Mouse (Mus musculus) hindbrain, embryonic 14.5 days (tissue): ENCODE results near the gene Kcnd3. TPM values are rescaled to one million over a fixed set of nuclear protein-coding genes. Genes with fewer than 3 reads are reported as not detected.
A peak's percentile ranks its signal among the peaks of the same experiment; 100 is the strongest.

ENCODE experiments used
- ATAC-seq: fragments of 200-750 bp; cut with Nextera tagmentation; 2 replicates; pipeline ENCODE4 v1.8.0; 2017; ENCODE audit warnings: moderate number of reproducible peaks, mild to moderate bottlenecking, moderate TSS enrichment, moderate library complexity; ENCODE audit not compliant: low FRiP score
- DNase-seq: peaks from one replicate; pipeline ENCODE4 v3.0.0-alpha.2; 2015; ENCODE audit warnings: low spot score
- H3K27ac ChIP-seq: fragments of 300-500 bp; sonication (generic); 2 replicates; pipeline ENCODE4 v1.5.1; 2014; ENCODE audit warnings: mild to moderate bottlenecking, moderate library complexity
- H3K27me3 ChIP-seq: fragments of 300-500 bp; sonication (generic); 2 replicates; pipeline ENCODE4 v1.6.1; 2014; ENCODE audit warnings: mild to moderate bottlenecking, low read length, mixed read lengths; ENCODE audit not compliant: control insufficient read depth, insufficient read depth
- H3K36me3 ChIP-seq: fragments of 300-500 bp; sonication (generic); replicated peaks from 2 replicates; pipeline ENCODE4 v1.6.1; 2014; ENCODE audit not compliant: control insufficient read depth, insufficient read depth
- H3K4me1 ChIP-seq: fragments of 300-500 bp; sonication (generic); replicated peaks from 2 replicates; pipeline ENCODE4 v1.6.1; 2014; ENCODE audit warnings: antibody characterized with exemption, low read length, mixed read lengths; ENCODE audit not compliant: control insufficient read depth, insufficient read depth
- H3K4me2 ChIP-seq: fragments of 300-500 bp; sonication (generic); replicated peaks from 2 replicates; pipeline ENCODE4 v1.6.1; 2014; ENCODE audit warnings: mild to moderate bottlenecking, moderate library complexity
- H3K4me3 ChIP-seq: fragments of 300-500 bp; sonication (generic); replicated peaks from 2 replicates; pipeline ENCODE4 v1.5.1; 2014; ENCODE audit warnings: mild to moderate bottlenecking, low read length
- H3K9ac ChIP-seq: fragments of 300-500 bp; sonication (generic); 2 replicates; pipeline ENCODE4 v1.6.1; 2014
- H3K9me3 ChIP-seq: fragments of 300-500 bp; sonication (generic); 2 replicates; pipeline ENCODE4 v1.6.1; 2016; ENCODE audit warnings: low read length; ENCODE audit not compliant: control insufficient read depth
- WGBS: fragments of 180-500 bp; shearing (Covaris S2); extraction: QIAGEN DNeasy Blood & Tissue Kit; methylation state at CpG from one replicate; pipeline ENCODE4 v1.1.7; 2014; 5-methylcytosine and 5-hydroxymethylcytosine counted together
- polyA plus RNA-seq: library from polyadenylated mRNA; unstranded; fragments of >200 nt; fragmentation: Nextera tagmentation; extraction: Ambion mirVana; gene quantifications from 2 replicates; pipeline ENCODE4 v1.2.1, GENCODE M21; 2014

Kcnd3 gene
- polyA plus RNA-seq, 1 experiment from 2014 or later, result 11.7 TPM

DNA sequence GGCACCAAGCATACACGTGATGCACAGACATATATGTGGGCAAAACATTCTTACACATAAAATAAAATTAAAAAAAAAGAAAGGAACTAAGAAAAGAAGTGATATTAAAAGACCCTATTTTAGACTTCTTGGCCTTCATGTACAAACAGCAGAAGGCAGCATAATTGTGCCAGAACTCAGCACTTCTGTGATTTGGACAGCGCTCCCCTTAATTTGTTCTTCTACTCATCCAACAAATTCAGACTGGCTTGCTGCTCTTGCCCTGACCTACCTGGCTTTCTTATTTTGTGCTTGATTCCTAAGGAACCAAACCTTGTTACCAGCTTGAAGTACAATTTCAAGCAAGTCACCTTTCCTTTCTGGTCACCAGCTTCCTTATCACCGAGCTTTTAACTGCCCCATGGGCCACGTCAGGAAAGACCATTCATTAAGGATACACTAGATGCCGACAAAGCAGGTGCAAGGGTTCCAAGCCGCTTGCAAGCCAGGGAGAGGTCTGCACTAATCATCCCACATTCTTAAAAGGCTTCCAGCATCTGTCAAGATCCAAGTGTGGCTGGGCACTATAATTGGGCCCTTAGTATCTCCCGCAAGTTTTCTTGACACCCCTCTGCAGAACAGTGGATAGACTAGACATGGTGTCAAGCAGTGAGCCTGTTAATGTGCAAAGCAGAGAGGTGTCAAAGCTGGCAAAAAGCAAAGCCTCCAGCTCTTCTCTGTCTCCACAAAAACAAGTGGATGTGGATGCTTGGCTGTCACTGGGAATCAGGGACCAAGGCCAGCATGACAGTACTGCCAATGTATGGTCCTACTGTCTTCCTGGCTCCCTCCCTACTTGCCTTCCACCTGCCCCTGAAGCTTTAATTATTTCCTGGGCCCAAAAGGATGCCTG lies 159.6 kb downstream of the Kcnd3 start:
- no peak overlapping the region for H3K4me3 ChIP-seq
- H3K9me3 ChIP-seq, result no peaks in the 10 kb centered on the region
- no peak for ATAC-seq
- no peak overlapping the region for H3K9ac ChIP-seq
- H3K27me3 ChIP-seq, result no peaks in the 10 kb centered on the region
- H3K4me2 ChIP-seq, result no peak overlapping the region
- no peak for DNase-seq
- no peak overlapping the region for H3K27ac ChIP-seq
- WGBS, result 81% methylated on average over 7 of the region's 7 CpGs
- H3K36me3 ChIP-seq, result no peaks in the 10 kb centered on the region
- H3K4me1 ChIP-seq, result no peaks in the 10 kb centered on the region

- no peaks in the 10 kb centered on the region for H3K9me3 ChIP-seq
- WGBS, result 42% methylated on average over 4 of the region's 4 CpGs
- DNase-seq, result no peak
- no peak overlapping the region for H3K27ac ChIP-seq
- H3K4me1 ChIP-seq, result no peaks in the 10 kb centered on the region
- no peak overlapping the region for H3K9ac ChIP-seq
- no peaks in the 10 kb centered on the region for H3K36me3 ChIP-seq
- no peaks in the 10 kb centered on the region for H3K27me3 ChIP-seq
- H3K4me2 ChIP-seq, result no peak overlapping the region
- ATAC-seq, result no peak
- no peak overlapping the region for H3K4me3 ChIP-seq
Observed at GRCm38 (mm10) chr3:105612423-105612814, 160.3 kb downstream of the Kcnd3 start.

GRCm38 (mm10) chr3:105616861-105617743 lies 165.0 kb downstream of the Kcnd3 start:
- ATAC-seq (0 out of 2 replicates have a peak, but pooled peaks have one; percentile 62), DNase-seq (no peak)
- H3K4me3 ChIP-seq, result no peak overlapping the region
- H3K9me3 ChIP-seq, result no peaks in the 10 kb centered on the region
- no peak overlapping the region for H3K9ac ChIP-seq
- no peaks in the 10 kb centered on the region for H3K4me1 ChIP-seq
- no peaks in the 10 kb centered on the region for H3K27me3 ChIP-seq
- 76% methylated on average over 2 of the region's 2 CpGs for WGBS
- H3K4me2 ChIP-seq, result no peak overlapping the region
- no peaks in the 10 kb centered on the region for H3K36me3 ChIP-seq
- peak overlapping the region; percentile 34; the same call in 1 of the 2 replicates for H3K27ac ChIP-seq

GRCm38 (mm10) chr3:105621154-105621553 lies 169.0 kb downstream of the Kcnd3 start:
- Histone ChIP-seq H3K4me1 (no peaks in the 10 kb centered on the region), H3K4me3 (no peak overlapping the region), H3K27ac (no peak overlapping the region), H3K36me3 (no peaks in the 10 kb centered on the region), H3K9ac (no peak overlapping the region), H3K9me3 (no peaks in the 10 kb centered on the region), H3K4me2 (no peak overlapping the region), H3K27me3 (no peaks in the 10 kb centered on the region)
- WGBS, result 60% methylated on average over 8 of the region's 8 CpGs
- DNase-seq (no peak), ATAC-seq (no peak)

DNA sequence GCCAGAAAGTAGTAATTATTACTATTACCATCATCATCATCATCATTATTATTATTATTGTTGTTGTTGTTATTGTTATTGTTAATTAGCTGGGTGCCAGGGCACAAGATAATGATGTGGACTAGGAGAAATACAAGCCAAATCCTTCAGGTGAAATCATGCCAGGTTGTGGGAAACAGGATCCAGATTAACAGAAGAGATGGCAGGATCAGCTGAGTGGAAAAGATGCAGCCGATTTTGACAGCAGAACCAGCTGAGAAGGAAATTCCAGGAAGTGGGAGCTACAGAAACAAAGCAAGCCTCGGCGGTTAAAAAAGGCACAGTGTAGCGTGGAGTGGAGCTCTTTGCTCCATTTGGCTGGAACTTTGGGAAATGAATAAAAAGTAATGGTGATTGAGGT lies 171.0 kb downstream of the Kcnd3 start:
- ATAC-seq, result no peak
- H3K27me3 ChIP-seq, result no peaks in the 10 kb centered on the region
- 68% methylated on average over 4 of the region's 4 CpGs for WGBS
- H3K4me1 ChIP-seq, result 0 out of 2 replicates have a peak, but pooled peaks cover 4% of the 10 kb centered on the region
- no peaks in the 10 kb centered on the region for H3K36me3 ChIP-seq
- H3K9me3 ChIP-seq, result no peaks in the 10 kb centered on the region
- H3K4me2 ChIP-seq, result no peak overlapping the region
- H3K27ac ChIP-seq, result no peak overlapping the region
- no peak for DNase-seq
- H3K9ac ChIP-seq, result no peak overlapping the region
- H3K4me3 ChIP-seq, result no peak overlapping the region

DNA sequence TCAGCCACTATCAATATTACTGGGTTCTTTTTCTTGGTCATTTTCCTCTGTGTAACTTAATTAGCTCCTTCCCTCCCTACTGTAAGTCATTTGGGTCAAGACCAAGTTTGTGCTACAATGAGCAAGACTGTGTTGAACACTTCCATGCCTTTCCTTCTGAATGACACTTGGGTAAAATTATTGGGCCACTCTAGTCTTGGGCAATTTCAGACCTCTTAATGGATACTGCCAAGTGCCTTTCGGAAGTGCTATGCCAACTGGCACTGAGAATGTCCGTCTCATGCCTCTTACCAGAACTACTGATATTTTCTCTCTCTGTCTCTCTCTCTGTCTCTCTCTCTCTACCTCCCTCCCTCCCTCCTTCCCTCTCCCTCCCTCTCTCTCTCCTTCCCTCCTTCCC lies 173.8 kb downstream of the Kcnd3 start:
- no peak for ATAC-seq
- no peak overlapping the region for H3K27ac ChIP-seq
- no peaks in the 10 kb centered on the region for H3K27me3 ChIP-seq
- H3K4me1 ChIP-seq, result 0 out of 2 replicates have a peak, but pooled peaks cover 4% of the 10 kb centered on the region
- H3K4me3 ChIP-seq, result no peak overlapping the region
- H3K9ac ChIP-seq, result no peak overlapping the region
- 86% methylated on average over 2 of the region's 2 CpGs for WGBS
- no peak overlapping the region for H3K4me2 ChIP-seq
- DNase-seq, result no peak
- no peaks in the 10 kb centered on the region for H3K36me3 ChIP-seq
- no peaks in the 10 kb centered on the region for H3K9me3 ChIP-seq

GRCm38 (mm10) chr3:105627258-105627657 lies 175.1 kb downstream of the Kcnd3 start:
- Histone ChIP-seq H3K4me1 (peaks cover 7% of the 10 kb centered on the region; the same call in 1 of the 2 replicates), H3K4me2 (no peak overlapping the region), H3K27ac (no peak overlapping the region), H3K9me3 (no peaks in the 10 kb centered on the region), H3K9ac (no peak overlapping the region), H3K27me3 (no peaks in the 10 kb centered on the region), H3K4me3 (no peak overlapping the region), H3K36me3 (no peaks in the 10 kb centered on the region)
- no peak for DNase-seq
- 68% methylated on average over 6 of the region's 6 CpGs for WGBS
- ATAC-seq, result no peak

- Histone ChIP-seq H3K36me3 (no peaks in the 10 kb centered on the region), H3K4me1 (peaks cover 7% of the 10 kb centered on the region; the same call in 1 of the 2 replicates), H3K4me2 (no peak overlapping the region), H3K9ac (no peak overlapping the region), H3K27ac (no peak overlapping the region), H3K27me3 (no peaks in the 10 kb centered on the region), H3K4me3 (no peak overlapping the region), H3K9me3 (no peaks in the 10 kb centered on the region)
- ATAC-seq, result no peak
- 63% methylated on average over 2 of the region's 2 CpGs for WGBS
- DNase-seq, result no peak
Observed at GRCm38 (mm10) chr3:105632296-105632695, 180.2 kb downstream of the Kcnd3 start.

- H3K4me1 ChIP-seq, result peaks cover 7% of the 10 kb centered on the region; the same call in 1 of the 2 replicates
- H3K9me3 ChIP-seq, result no peaks in the 10 kb centered on the region
- no peaks in the 10 kb centered on the region for H3K27me3 ChIP-seq
- 92% methylated on average over 3 of the region's 3 CpGs for WGBS
- H3K36me3 ChIP-seq, result no peaks in the 10 kb centered on the region
- no peak overlapping the region for H3K4me3 ChIP-seq
- H3K9ac ChIP-seq, result no peak overlapping the region
- H3K27ac ChIP-seq, result no peak overlapping the region
- no peak for ATAC-seq
- no peak overlapping the region for H3K4me2 ChIP-seq
- no peak for DNase-seq
Observed at GRCm38 (mm10) chr3:105633021-105633420, 180.9 kb downstream of the Kcnd3 start.
